Mouse (Mus musculus): ENCODE results near the gene Kcnj3. TPM values are rescaled to one million over a fixed set of nuclear protein-coding genes. Genes with fewer than 3 reads are reported as not detected.

Gene Kcnj3
- total RNA-seq, 2 experiments from 2014 or later: 66.5 to 67.9 TPM

DNA sequence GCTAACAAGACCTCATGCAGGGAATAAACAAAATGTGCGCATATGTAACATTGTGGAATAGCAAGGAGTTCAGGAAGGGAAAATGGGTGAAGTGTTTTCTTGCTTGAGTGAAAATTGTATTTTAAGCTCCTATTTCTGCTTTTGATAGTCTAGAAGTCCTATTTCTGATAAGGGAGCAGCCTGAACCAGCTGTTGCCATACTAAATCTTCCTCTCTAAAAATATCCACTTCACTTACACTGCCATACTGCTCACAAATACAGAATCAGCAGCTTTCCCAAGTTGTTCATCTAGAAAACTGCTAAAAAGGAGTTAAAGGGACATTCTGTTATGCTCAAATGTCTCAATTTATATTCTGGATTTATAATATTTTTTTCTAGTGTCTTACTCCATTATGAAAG is 69.9 kb downstream of the Kcnj3 start:
- DNase-seq (ENCODE audit: low spot score in 2 of 2): no peak

DNA sequence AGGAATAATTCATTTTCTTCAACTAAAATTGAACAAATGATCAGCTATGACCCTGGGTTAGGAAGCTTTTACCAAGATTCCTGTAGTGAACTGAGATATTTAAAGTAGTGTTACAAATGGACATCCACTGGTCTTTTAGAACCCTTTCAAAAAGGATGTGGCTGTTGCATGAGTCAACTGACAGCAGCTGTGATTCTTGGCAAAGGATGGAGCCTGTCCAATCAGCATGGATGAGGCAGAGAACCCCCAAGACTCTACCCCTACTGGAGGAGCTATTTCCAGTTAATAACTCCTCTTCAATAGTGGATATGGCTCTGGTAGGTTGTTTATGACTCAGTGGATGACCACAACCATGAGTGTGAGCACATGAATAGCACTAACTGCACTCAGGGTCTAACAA is 81.5 kb downstream of the Kcnj3 start:
- no peak for DNase-seq (ENCODE audit: low spot score in 2 of 2)

DNA sequence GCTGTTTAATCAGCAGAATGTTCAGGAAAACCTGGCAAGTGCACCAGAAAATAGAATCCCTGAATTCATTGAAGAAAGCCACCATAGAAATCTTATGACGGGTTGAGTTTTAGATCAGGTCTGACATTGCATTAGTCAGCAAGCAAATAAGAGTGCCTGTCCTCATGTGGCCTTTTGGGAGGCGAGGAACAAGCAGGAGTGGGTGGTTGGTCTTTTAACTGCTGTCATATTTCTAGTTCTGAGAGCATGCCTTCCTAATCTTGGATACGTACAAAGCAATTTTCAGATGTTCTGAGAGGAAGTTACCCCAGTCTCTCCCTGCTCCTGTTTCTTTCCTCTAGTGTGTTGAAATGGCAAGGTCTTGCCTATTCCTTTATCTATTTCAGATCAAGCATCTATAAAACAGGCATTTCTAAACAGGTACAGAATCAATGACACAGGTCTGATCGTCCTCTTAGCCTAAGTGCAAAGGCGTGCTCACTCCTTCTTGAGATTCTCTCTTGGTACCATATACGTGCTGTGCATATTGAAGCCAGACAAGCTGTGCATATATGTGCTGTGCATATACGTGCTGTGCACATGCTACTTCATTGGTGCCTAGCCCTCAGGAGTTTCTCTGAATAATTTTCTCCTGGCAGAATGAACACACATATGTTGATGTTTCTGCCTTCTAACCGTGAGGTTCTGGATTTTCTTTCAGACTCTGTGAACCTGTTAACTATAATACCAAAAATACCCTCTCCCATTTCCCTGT is 97.1 kb downstream of the Kcnj3 start:
- DNase-seq (ENCODE audit: low spot score in 2 of 2): peak; percentile 14 to 19

DNA sequence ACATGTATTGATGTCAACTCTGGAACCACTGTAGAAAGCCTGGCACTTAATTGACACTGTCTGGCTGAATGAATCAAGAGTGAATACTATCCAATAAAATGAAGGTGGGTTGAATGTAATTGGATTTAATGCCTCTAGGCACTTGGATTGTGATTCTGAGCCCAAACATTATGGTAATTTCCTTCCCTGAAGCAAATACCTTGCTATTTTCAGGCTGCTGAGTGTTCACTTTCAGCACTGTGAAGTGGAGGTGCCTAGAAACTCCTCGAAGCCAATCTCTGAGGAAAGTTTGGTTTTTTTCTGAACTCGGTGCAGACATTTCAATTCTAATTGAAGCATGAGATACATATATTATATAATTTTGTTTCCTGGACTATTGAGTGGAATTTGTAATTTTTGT is 99.2 kb downstream of the Kcnj3 start:
- no peak for DNase-seq (ENCODE audit: low spot score in 2 of 2)

DNA sequence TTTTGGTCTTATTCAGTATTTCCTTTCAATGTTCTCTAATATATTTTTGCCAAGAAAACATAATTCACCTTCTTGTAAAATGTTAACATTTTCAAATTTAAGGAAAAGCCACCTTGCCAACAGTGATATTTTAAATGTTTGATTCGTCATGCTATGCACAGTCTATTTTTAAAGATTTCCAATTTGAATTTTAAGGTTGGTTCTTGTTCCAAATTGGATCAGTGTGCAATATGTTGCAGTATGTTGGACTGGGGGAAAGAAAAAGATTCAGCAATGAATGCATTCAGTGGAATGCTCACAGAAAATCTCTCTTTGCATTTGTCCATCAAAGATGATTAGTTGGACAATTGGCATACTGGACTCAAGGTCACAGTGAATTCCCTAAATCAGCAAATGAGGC is 99.7 kb downstream of the Kcnj3 start:
- DNase-seq (ENCODE audit: low spot score in 2 of 2): no peak

DNA sequence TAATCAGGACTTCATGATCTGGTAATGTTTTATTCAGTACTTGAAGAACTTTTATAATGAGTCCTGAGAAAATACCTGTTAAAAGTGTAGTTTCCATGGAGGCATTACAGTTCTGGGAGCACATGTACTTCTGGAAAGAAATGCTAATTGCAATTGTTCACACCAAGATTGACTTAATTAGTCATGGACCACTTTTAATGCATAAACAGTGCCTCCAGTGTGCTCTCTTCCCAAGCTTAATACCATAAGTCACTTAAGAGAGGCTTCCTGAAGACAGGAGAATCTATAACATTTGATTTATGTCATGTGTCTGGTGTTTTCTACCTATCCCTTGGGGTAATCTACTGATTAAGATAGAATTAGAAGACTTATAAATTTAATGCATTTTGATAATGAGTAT is 111.8 kb downstream of the Kcnj3 start:
- no peak for DNase-seq (ENCODE audit: low spot score in 2 of 2)

DNA sequence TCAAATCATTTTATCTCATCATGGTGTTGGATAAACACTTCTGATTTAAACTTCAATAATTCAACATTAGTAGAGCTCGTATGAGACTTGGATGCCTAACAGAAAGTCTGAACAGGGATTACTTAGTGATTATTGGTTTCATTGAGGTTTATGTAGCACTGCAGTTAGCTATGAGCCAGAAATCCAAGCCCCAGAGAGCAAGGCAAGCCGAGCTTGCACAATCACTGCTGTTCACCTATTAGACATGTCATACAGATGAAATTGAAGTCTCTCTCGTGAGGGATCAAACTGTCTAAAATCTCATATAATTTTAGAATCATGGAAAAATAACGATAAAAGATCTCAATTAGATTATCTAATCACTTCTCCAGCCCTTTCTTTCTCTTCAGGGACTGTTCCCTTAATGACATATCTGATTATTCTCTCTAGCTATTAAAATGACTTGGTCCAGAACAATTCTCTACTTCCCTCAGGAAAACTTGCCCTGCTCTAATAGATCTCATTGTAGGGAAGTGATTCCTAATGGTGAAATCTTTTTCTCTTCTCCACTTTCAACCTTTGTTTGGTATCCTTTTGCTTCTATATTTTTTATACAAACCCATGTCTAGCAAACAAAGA is 122.7 kb downstream of the Kcnj3 start:
- DNase-seq (ENCODE audit: low spot score in 2 of 2): no peak

DNA sequence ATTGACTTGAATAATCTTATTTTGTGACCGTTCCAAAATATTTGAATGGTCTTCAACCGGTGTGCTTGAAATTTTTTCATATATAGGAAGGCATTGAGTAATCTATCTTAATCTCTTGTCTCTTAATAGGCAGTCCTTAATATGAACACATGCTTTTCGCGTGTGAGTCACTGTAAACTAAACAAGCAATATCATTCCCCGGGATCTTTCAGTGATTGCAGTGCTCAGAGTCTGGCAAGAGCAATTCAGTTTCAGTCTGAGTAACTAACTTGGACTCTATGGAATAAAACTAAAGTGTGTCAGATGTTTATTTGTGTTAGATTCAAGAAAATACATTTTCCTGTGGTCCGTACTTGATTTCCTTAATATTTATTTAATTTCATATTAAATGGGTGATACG is 133.5 kb downstream of the Kcnj3 start:
- DNase-seq (ENCODE audit: low spot score in 2 of 2): no peak

DNA sequence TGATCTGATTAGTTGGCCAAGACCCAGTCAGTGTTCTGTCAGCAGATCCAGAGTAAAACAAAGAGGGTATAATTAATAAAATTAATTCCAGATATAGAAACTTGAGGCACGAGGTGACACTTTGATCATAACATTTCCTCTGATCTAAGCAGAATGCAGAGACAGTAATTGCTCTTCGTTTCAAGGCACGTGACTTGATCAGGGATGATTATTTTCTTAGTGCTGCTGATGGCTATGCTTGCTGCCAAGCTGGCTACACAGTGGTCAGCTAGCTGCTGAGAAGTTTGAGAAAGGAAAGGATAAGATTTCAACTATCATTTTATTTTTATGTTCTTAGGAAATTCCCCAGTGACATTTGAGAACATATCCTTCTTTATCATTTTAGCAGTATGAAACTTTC is 135.7 kb downstream of the Kcnj3 start:
- no peak for DNase-seq (ENCODE audit: low spot score in 2 of 2)

DNA sequence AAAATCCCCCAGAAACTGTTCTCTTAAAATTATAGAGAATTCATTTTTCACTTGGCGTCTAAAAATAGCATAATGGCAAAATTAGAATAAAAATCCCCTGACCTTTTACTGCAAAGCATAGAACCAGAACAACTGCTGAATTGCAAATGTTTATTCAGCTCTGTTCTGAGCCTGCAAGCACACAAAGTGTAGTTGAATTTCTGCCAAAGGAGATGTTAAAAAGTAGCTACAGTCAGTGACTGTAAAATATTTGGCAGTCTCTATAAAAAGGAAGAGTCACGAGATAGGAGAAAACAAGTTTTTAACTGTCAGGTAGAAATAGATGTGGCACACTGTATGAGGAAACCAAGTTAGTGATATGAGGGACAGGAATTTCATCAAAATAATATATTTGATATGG is 144.5 kb downstream of the Kcnj3 start:
- DNase-seq (ENCODE audit: low spot score in 2 of 2): no peak

DNA sequence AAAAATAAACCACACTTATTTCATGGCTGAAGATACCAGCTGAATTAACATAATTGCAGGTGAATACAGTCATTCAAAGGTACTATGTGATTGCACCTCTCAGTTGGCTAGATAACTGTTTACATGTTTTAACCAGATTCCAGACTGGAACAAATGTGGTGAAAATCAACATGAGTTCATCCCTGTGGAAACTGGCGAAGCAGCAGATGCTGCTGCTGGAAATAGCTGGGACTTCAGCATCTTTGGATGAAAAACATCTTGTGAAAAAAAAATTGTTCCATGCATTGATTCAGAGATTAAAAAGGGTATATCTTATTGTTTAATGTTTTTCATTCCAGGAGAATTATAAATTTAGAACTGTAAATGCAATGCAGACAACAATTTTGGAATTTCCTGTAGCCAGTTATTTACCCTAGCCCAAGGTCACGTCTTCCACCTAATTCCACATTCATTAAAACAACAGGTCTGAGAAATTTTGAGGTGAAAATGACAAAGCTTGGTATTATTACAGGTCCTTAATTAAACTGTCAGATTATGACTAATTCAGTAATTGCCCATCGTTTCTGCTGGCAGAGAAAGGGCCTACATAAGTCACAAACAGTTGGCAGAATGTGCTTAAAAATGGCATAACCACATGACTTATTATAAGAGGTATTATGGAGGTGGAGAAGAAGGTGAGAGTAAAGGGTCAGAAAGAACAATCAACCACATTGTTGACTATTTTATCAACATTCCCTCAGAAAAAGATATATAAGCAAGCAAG is 155.6 kb downstream of the Kcnj3 start:
- no peak for DNase-seq (ENCODE audit: low spot score in 2 of 2)

Measured in layer of hippocampus, postnatal 10 days (tissue).